Mouse (Mus musculus): ENCODE measurements at regions not wholly inside any gene's neighbourhood (a gene's known extent, or its start where the extent isn't known, plus 50 kb on each side); places are given as distances from the start of the nearest gene placed in this dataset.

- no peak for ATAC-seq (ENCODE audit: low TSS enrichment)
These were observed 92.2 kb upstream of the Csf3r start for GRCm38 (mm10) chr4:125932036-125932756.

GRCm38 (mm10) chr4:125936357-125936756 lies 88.0 kb upstream of the Csf3r start:
- peak; percentile 59; the same call in 1 of the 2 replicates for ATAC-seq (ENCODE audit: low TSS enrichment)

GRCm38 (mm10) chr4:125938186-125938585 lies 86.2 kb upstream of the Csf3r start:
- ATAC-seq (ENCODE audit: low TSS enrichment) = no peak; the same call in 1 of the 2 replicates

GRCm38 (mm10) chr4:125941266-125941665 lies 83.1 kb upstream of the Csf3r start:
- no peak for ATAC-seq (ENCODE audit: low TSS enrichment)

GRCm38 (mm10) chr4:125941916-125942315 lies 82.4 kb upstream of the Csf3r start:
- ATAC-seq (ENCODE audit: low TSS enrichment) = peak; percentile 52; the same call in 1 of the 2 replicates

GRCm38 (mm10) chr4:125945062-125945461 lies 79.3 kb upstream of the Csf3r start:
- no peak for ATAC-seq (ENCODE audit: low TSS enrichment)

GRCm38 (mm10) chr4:125959426-125959825 lies 64.9 kb upstream of the Csf3r start:
- ATAC-seq (ENCODE audit: low TSS enrichment) = no peak

- no peak for ATAC-seq (ENCODE audit: low TSS enrichment)
These were observed 63.6 kb upstream of the Csf3r start for GRCm38 (mm10) chr4:125960704-125961279.

GRCm38 (mm10) chr4:125962677-125963076 lies 61.7 kb upstream of the Csf3r start:
- peak; percentile 70 for ATAC-seq (ENCODE audit: low TSS enrichment)
